Mouse (Mus musculus) G1E (cell line): ENCODE data around the gene Pald1.

Experiments used
- CTCF ChIP-seq: IDR thresholded peaks from 2 replicates; pipeline ENCODE4 v1.5.1; 2012; ENCODE audit warnings: low read depth, low read length, inconsistent platforms, mixed read lengths
- GATA1 ChIP-seq: IDR thresholded peaks from 2 replicates; pipeline ENCODE4 v1.6.1; 2012; ENCODE audit warnings: borderline replicate concordance, low read length, inconsistent platforms, mixed read lengths
- POLR2AphosphoS5 ChIP-seq: IDR thresholded peaks from 2 replicates; pipeline ENCODE4 v1.6.1; 2012; ENCODE audit warnings: low read depth, low read length, inconsistent platforms; ENCODE audit not compliant: insufficient replicate concordance
- TAL1 ChIP-seq: conservative IDR thresholded peaks from 2 replicates; pipeline ENCODE4 v1.6.1; 2012; ENCODE audit warnings: low read depth, low read length, inconsistent platforms, mixed read lengths

GRCm38 (mm10) chr10:61378050-61378449, 5.3 kb downstream of the Pald1 start:
- TF ChIP-seq CTCF (no peak), TAL1 (no peak), GATA1 (no peak), POLR2AphosphoS5 (no peak)
